Mouse (Mus musculus) limb, embryonic 14.5 days (tissue): ENCODE data around the gene Alpi. TPM values are rescaled to one million over a fixed set of nuclear protein-coding genes. Genes with fewer than 3 reads are reported as not detected.

Experiments used
- ATAC-seq: fragments of 200-750 bp; cut with Nextera tagmentation; 2 replicates; pipeline ENCODE4 v1.8.0; 2017; ENCODE audit warnings: low read depth, moderate number of reproducible peaks, moderate TSS enrichment; ENCODE audit not compliant: low FRiP score
- DNase-seq: peaks from one replicate; pipeline ENCODE4 v3.0.0-alpha.2; 2015; ENCODE audit warnings: low spot score
- H3K27ac ChIP-seq: fragments of 300-500 bp; sonication (generic); replicated peaks from 2 replicates; pipeline ENCODE4 v1.5.1; 2014; ENCODE audit warnings: low read depth, mild to moderate bottlenecking, low read length, moderate library complexity, mixed read lengths
- H3K27me3 ChIP-seq: fragments of 300-500 bp; sonication (generic); 2 replicates; pipeline ENCODE4 v1.6.1; 2014; ENCODE audit warnings: low read length, mixed read lengths; ENCODE audit not compliant: control insufficient read depth, insufficient read depth
- H3K36me3 ChIP-seq: fragments of 300-500 bp; sonication (generic); 2 replicates; pipeline ENCODE4 v1.6.1; 2014; ENCODE audit warnings: mild to moderate bottlenecking, low read length, moderate library complexity, mixed read lengths; ENCODE audit not compliant: control insufficient read depth, insufficient read depth
- H3K4me1 ChIP-seq: fragments of 300-500 bp; sonication (generic); 2 replicates; pipeline ENCODE4 v1.6.1; 2014; ENCODE audit warnings: antibody characterized with exemption, low read length, mixed read lengths; ENCODE audit not compliant: control insufficient read depth, insufficient read depth
- H3K4me2 ChIP-seq: fragments of 300-500 bp; sonication (generic); replicated peaks from 2 replicates; pipeline ENCODE4 v1.6.1; 2014; ENCODE audit warnings: low read depth, mild to moderate bottlenecking, low read length, moderate library complexity; ENCODE audit not compliant: severe bottlenecking
- H3K4me3 ChIP-seq: fragments of 300-500 bp; sonication (generic); replicated peaks from 2 replicates; pipeline ENCODE4 v1.5.1; 2014; ENCODE audit warnings: low read length
- H3K9ac ChIP-seq: fragments of 300-500 bp; sonication (generic); 2 replicates; pipeline ENCODE4 v1.6.1; 2014; ENCODE audit warnings: mild to moderate bottlenecking, low read depth, low read length, moderate library complexity; ENCODE audit not compliant: severe bottlenecking
- H3K9me3 ChIP-seq: fragments of 300-500 bp; sonication (generic); 2 replicates; pipeline ENCODE4 v1.6.1; 2016; ENCODE audit warnings: low read length; ENCODE audit not compliant: control insufficient read depth
- POLR2A ChIP-seq: fragments of 200-500 bp; IDR thresholded peaks from 2 replicates; pipeline ENCODE4 v1.8.0; 2012; ENCODE audit warnings: inconsistent platforms, mild to moderate bottlenecking, moderate library complexity, borderline replicate concordance; ENCODE audit not compliant: insufficient read depth, insufficient read length; ENCODE audit errors: extremely low read depth
- WGBS: fragments of 180-500 bp; shearing (Covaris S2); extraction: QIAGEN DNeasy Blood & Tissue Kit; methylation state at CpG from one replicate; pipeline ENCODE4 v1.1.7; 2014; 5-methylcytosine and 5-hydroxymethylcytosine counted together
- polyA plus RNA-seq, 2 experiments: library from polyadenylated mRNA; depleted of rRNA in 1 of 2; stranded (reverse) in 1 of 2; unstranded in 1 of 2; fragments of >200 nt; fragmentation: Nextera tagmentation in 1 of 2; extraction: Ambion mirVana in 1 of 2; gene quantifications; 2 replicates each; pipeline versions ENCODE4 v1.2.1 to v1.2.3; 2012 to 2014

Gene Alpi
- polyA plus RNA-seq, 2 experiments: 0.05 to 0.10 TPM

- ATAC-seq (no peak), DNase-seq (no peak)
- H3K4me3 ChIP-seq: no peak overlapping the region
- 81% methylated on average over 8 of the region's 8 CpGs for WGBS
- no peak overlapping the region for H3K9ac ChIP-seq
- no peaks in the 10 kb centered on the region for H3K9me3 ChIP-seq
- no peak overlapping the region for H3K4me2 ChIP-seq
- no peak for TF ChIP-seq POLR2A
- H3K27ac ChIP-seq: no peak overlapping the region
- no peaks in the 10 kb centered on the region for H3K4me1 ChIP-seq
- no peaks in the 10 kb centered on the region for H3K36me3 ChIP-seq
- no peaks in the 10 kb centered on the region for H3K27me3 ChIP-seq
Measured at GRCm38 (mm10) chr1:87106536-87106935, 5.1 kb upstream of the Alpi start.

GRCm38 (mm10) chr1:87103936-87104335, 2.5 kb upstream of the Alpi start:
- ATAC-seq (no peak), DNase-seq (no peak)
- no peak for TF ChIP-seq POLR2A
- Histone ChIP-seq H3K36me3 (no peaks in the 10 kb centered on the region), H3K4me1 (no peaks in the 10 kb centered on the region), H3K27me3 (no peaks in the 10 kb centered on the region; the same call in 1 of the 2 replicates), H3K27ac (no peak overlapping the region), H3K9ac (no peak overlapping the region), H3K9me3 (no peaks in the 10 kb centered on the region), H3K4me3 (no peak overlapping the region), H3K4me2 (no peak overlapping the region)
- WGBS: 68% methylated on average over 1 of the region's 1 CpGs

DNA sequence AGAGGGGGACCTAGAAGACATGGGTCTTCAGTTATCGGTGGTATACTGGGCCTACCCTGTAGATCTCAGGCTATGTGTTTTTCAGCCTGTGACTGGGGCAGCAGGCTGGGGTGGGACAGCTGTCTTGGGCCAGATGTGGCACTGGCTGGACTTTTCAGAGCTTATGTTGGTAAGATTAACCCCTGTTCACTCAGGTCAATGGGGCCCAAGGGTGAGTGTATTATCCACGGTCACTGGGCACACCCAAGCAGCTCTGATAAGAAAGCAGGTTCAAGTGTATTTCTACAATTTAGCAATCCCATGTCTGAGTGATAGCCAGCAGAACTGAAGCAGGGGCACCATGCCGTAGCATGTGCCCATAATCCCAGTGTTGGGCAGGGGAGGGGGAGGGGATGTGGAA, 708 bp upstream of the Alpi start:
- ATAC-seq: no peak
- no peaks in the 10 kb centered on the region; the same call in 1 of the 2 replicates for H3K27me3 ChIP-seq
- WGBS: 78% methylated on average over 3 of the region's 3 CpGs
- no peak overlapping the region for H3K4me3 ChIP-seq
- no peaks in the 10 kb centered on the region for H3K4me1 ChIP-seq
- H3K4me2 ChIP-seq: no peak overlapping the region
- no peak overlapping the region for H3K27ac ChIP-seq
- no peaks in the 10 kb centered on the region for H3K36me3 ChIP-seq
- H3K9me3 ChIP-seq: no peaks in the 10 kb centered on the region
- H3K9ac ChIP-seq: no peak overlapping the region
- no peak for TF ChIP-seq POLR2A
- no peak for DNase-seq

- Histone ChIP-seq H3K9ac (0 out of 2 replicates have a peak overlapping the region, but pooled peaks have one; percentile 4), H3K27ac (no peak overlapping the region), H3K4me1 (no peaks in the 10 kb centered on the region), H3K4me3 (no peak overlapping the region), H3K4me2 (peak overlapping the region; percentile 26), H3K9me3 (no peaks in the 10 kb centered on the region), H3K27me3 (no peaks in the 10 kb centered on the region; the same call in 1 of the 2 replicates), H3K36me3 (no peaks in the 10 kb centered on the region)
- ATAC-seq (peak; percentile 80), DNase-seq (peak; percentile 23)
- no peak for TF ChIP-seq POLR2A
- 13% methylated on average over 28 of the region's 30 CpGs for WGBS
Measured at GRCm38 (mm10) chr1:87098358-87098975, 2.9 kb downstream of the Alpi start.

DNA sequence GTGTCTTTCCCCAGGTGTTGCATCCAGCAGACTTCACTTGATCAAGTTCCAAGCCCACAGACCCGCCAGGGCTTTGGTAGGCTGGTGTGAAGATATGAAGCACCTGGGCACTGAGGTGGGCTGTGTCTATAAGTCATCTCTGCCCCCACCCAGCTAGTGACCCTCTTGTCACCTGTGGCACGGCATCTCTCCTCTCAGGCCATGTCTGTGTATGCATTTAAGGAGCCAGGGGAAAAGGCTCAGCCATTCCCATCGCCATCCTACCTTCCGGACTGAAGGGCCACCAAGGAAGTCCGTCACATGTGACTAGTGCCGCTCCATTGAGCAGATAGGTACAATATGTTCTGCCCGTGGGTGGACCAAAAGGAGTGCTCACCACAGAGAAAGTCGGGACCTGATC, 5.8 kb downstream of the Alpi start:
- DNase-seq (no peak), ATAC-seq (no peak)
- TF ChIP-seq POLR2A: no peak
- no peak overlapping the region for H3K4me2 ChIP-seq
- no peak overlapping the region for H3K9ac ChIP-seq
- H3K4me3 ChIP-seq: no peak overlapping the region
- H3K27ac ChIP-seq: no peak overlapping the region
- H3K36me3 ChIP-seq: no peaks in the 10 kb centered on the region
- no peaks in the 10 kb centered on the region for H3K9me3 ChIP-seq
- no peaks in the 10 kb centered on the region for H3K4me1 ChIP-seq
- H3K27me3 ChIP-seq: no peaks in the 10 kb centered on the region; the same call in 1 of the 2 replicates
- 84% methylated on average over 8 of the region's 8 CpGs for WGBS
